Mouse (Mus musculus) kidney, adult 2 months (tissue): ENCODE data around the gene Zbtb11.
"Not testable (repeated sequence)": the region's sequence is repeated elsewhere in the genome, so short reads cannot be mapped to it uniquely, and the experiment has no call there.

Source experiments
- CTCF ChIP-seq: fragments of 200-500 bp; conservative IDR thresholded peaks from 2 replicates; pipeline ENCODE4 v1.5.1; 2011; ENCODE audit warnings: low read depth, mild to moderate bottlenecking, control low read depth, low read length, moderate library complexity, mixed read lengths; ENCODE audit not compliant: insufficient read depth, insufficient read length
- POLR2A ChIP-seq: fragments of 200-500 bp; IDR thresholded peaks from one replicate; pipeline ENCODE4 v1.6.1; 2011; ENCODE audit warnings: low read depth, low read length, control low read depth

- not testable (repeated sequence) for TF ChIP-seq POLR2A, CTCF
These were observed 25.7 kb upstream of the Zbtb11 start for GRCm38 (mm10) chr16:55947876-55948410.
